Mouse (Mus musculus): ENCODE measurements around the gene Pcp4l1. TPM values are rescaled to one million over a fixed set of nuclear protein-coding genes. Genes with fewer than 3 reads are reported as not detected.

Gene Pcp4l1
- total RNA-seq, 2 experiments from 2014 or later = 9.0 to 11.3 TPM

DNA sequence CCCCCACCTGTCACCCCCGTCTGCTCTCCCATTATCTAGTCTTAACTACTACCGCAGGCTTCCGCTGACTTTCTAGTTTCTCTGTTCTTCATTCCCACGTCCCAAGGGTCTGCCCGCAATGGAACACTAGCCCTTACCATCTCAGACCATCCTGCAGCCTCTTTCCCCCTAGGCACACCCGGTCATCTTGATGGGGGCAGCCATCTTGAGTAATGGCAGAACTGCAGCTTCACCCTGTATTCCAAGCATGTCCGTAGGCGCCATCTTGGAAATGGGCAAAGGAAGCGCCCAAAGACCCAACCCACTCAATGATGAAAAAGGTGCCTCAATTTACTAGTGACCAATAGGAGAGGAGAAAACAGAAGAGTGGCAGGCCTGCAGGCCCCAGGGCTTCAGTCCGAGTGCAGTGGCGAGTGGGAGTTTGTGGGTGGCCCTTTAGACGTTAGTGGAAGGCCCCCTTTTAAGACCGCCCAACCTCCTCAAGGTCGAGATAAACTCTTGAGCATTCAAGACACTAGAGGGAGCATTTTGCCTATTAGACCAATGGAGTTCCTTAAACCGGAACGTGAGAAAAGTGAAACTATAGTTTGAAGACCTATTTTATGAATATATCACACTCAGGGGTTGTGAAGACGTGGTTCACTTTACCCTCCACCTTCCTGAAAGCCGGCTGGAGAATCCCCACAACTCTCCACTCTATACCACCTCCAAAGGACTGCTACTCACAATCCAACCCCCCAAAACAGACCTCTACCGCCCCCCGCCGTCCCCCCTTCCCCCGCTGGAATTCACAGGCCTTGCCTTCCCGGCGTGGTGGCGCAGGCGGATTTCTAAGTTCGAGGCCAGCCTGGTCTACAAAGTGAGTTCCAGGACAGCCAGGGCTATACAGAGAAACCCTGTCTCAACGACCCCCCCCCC lies 26.4 kb upstream of the Pcp4l1 start, which contains the start of gene Tomm40l:
Gene Tomm40l (minus strand): TSS at position 277 of the 918 bp plus-strand sequence.
- intact Hi-C loops (cut with DNase I) = no loop called here
- peak; percentile 92 for DNase-seq

GRCm38 (mm10) chr1:171221281-171222193 lies 25.5 kb upstream of the Pcp4l1 start:
- DNase-seq = peak; percentile 21
- intact Hi-C loops (cut with DNase I) = loop anchor here (2.0 kb wide), 1 partner anchor 101 kb away; no protein-coding TSS in a partner anchor

DNA sequence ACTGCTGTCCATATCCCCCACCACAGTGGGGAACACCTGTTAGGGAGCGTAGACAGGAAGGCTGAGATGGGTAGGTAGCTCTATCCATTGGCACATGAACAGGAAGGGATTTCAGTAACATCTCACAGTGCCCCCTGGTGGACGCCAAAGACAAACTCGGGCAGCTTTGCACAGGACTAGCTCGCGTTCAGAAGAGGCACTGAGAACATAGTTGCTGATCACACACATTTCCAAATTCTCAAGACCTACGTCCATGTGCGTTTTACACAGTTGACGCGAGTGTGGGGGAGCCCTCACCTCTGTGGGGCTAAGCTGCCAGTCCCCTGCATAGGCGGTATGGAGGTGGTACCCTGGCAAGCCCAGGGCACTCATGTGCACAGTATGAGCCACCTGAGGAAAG lies 24.8 kb upstream of the Pcp4l1 start:
- intact Hi-C loops (cut with DNase I) = loop anchor here (2.0 kb wide), 1 partner anchor 100 kb away; no protein-coding TSS in a partner anchor
- peak; percentile 87 for DNase-seq

- no peak for DNase-seq
- intact Hi-C loops (cut with DNase I) = loop anchor here (10.0 kb wide), 1 partner anchor 52 kb away; no protein-coding TSS in a partner anchor
Observed at GRCm38 (mm10) chr1:171216241-171216955, 20.3 kb upstream of the Pcp4l1 start.

- DNase-seq = no peak
- intact Hi-C loops (cut with DNase I) = loop anchor here (10.0 kb wide), 1 partner anchor 49 kb away; no protein-coding TSS in a partner anchor
Observed at GRCm38 (mm10) chr1:171213801-171214496, 17.9 kb upstream of the Pcp4l1 start, which contains the start of gene Nr1i3. Gene Nr1i3 (plus strand): TSS chr1:171213970.

DNA sequence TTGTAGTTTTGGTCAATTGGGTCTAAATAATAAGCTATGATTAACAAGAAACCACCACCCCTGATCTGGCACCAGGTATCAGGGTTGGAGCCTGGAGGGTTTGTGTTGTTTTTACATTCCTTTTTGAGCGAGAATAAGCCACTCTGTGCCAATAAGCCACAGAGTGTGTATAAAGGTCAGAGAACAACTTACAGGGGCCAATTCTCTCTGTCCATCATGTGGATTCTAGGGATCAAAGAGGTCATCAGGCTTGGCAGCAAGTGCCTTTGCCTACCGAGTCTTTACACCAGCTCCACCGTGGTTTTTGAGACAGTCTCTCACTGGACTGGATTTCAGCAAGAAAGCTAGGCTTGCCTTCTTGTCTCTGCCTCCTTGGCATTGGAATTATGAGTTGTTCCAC lies 16.8 kb upstream of the Pcp4l1 start:
- no peak for DNase-seq
- intact Hi-C loops (cut with DNase I) = loop anchor here (10.0 kb wide), 1 partner anchor 48 kb away; no protein-coding TSS in a partner anchor

DNA sequence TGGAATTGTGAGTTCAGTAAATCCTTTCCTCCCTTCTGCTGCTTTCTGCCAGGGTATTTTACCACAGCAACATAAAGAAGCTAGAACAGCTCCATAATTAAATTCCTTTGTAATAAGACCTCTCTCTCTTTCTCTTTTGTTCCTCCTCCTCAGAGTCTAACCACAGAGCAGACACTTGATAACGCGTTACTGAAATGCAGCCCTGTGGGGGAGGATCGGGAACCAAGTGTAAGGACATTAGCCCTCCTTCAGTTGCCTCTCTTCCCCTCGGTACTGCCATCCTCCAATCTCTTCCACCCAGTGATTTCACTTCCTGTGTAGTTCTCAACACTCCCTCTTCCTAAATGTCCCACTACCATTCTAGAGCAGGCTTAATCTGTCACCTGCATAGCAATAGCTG lies 13.3 kb upstream of the Pcp4l1 start:
- intact Hi-C loops (cut with DNase I) = no loop called here
- DNase-seq = no peak

- intact Hi-C loops (cut with DNase I) = no loop called here
- DNase-seq = no peak
Observed at GRCm38 (mm10) chr1:171205704-171206493, 9.8 kb upstream of the Pcp4l1 start.

GRCm38 (mm10) chr1:171204249-171204644 lies 8.2 kb upstream of the Pcp4l1 start:
- intact Hi-C loops (cut with DNase I) = no loop called here
- no peak for DNase-seq

GRCm38 (mm10) chr1:171203471-171204248 lies 7.6 kb upstream of the Pcp4l1 start:
- DNase-seq = no peak
- intact Hi-C loops (cut with DNase I) = no loop called here

DNA sequence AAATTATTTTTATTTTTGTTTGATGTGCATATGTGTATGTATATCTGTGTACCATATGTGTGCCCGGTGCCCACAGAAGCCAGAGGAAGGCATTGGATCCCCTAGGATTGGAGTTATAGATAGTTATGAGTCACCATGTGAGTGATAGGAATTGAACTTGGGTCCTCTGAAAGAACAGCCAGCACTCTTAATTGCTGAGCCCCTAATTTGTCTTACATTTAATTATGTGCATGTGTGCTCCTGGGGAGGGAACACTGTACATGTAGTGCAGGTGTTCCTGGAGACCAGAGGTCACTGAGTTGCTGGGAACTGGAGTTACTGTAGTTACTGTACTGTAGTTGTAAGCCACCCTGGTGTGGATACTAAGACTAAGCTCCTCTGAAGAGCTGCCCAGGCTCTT lies 4.7 kb upstream of the Pcp4l1 start:
- intact Hi-C loops (cut with DNase I) = no loop called here
- DNase-seq = no peak

- intact Hi-C loops (cut with DNase I) = no loop called here
- no peak for DNase-seq
Observed at GRCm38 (mm10) chr1:171199532-171199931, 3.5 kb upstream of the Pcp4l1 start.

DNA sequence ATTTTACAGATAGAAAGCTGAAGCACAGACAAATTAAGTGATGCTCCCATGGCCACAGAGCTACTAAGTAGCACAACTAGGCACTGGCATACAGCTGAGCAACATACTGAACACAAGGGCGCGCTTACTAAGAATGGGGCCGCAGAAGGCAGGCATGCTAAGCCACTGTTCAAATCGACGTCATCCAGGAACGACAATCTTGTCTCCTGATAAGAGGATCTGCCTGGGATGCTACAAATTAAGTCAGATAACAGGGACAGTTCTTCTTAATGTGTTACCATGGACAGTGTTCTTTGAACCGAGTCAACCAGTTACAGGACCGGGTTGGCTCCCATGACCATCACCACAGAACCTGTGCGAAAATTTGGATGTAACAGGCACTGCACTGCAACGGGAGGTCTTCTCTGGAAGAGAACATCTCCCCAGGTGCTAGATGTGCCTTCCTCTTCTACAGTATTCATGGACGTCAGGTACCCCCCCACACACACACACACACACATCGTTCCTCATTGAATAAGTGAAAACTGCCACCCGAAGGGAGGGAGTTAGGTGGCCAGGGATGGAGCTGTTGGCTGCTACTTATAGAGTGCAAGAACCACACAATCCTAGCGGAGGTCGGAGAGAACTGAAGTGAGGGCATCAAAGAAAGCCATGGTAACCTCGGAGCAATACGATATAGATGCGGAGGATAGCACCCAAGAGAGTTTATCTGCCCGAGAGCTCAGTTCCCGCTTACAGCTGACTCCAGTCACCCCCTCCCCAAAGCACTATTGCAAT lies 834 bp downstream of the Pcp4l1 start:
- intact Hi-C loops (cut with DNase I) = no loop called here
- DNase-seq = no peak

DNA sequence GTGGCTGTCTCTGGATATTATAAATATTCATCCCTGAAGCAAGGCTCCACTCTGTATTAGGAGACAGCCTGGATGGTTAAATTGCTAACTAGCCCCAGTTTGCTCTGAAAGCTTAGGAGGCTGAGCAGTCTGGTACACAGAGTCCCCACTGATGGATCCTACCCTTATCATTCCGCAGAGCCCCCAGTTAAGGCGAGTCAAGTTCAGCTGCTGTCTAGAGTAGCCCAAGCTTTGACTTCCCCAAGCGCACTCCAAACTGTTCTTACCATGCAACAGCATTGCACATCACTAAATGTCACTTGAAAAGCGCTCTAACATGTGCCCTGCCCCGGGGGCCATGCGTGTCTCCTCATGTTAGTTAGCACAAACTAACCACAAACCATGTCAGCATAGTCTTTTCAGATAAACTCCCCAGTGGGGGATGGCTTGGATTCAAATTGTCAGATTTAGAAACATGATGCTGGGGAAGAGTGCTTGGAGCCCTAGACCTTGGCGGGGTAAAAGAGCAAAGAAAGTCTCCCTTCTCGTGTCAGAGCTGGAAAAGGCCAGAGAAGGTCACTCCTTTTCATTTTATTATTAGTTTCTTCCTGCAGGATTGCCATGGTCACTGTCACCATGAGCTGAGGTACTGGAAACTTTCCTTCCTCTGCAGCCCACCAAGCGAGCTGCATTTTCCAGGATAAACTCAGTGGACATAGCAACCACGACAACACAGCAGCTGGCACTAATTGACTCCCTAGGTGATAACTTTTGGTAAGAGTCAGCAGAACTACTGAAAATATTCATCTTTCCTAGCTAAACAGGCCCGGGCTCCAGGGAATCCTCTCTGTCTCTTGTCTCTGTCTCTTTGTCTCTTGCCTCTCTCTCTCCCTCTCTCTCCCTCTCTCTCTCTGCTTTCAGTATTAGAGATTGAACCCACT lies 1.9 kb downstream of the Pcp4l1 start:
- intact Hi-C loops (cut with DNase I) = no loop called here
- no peak for DNase-seq

DNA sequence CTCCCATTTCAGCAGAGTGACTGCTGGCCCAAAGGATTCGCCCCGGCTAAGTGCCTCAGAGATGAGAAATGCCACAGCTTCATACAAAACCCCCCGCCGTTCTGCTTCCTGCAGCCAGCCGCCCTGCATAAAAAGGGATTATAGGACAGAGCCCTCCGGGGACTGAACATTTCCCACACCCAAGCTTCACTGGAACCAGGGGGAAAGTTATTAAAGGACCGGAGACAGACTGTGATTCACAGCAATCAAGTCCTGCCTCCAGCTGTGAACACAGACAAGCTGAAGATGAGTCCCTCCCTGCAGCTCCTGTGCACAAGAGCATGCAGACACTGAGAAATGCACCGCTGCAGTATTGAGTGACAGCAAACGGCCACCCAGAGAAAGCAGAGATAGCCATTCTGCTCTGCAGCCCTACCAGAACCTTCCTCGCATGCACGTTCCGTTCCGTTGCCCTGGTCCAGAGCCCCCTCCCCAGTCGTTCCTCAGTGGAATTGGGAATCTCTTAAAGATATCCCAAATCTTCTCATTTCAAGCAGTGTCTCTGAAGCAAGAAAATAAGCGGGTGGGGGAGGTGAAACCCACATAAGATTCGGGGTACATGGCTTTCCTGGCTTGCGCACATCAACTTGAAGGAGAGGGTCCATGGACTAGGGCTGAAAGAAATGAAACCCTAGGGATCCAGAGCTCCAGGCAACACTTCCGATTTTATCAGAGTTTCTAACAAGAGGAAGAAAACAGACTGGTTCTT lies 2.8 kb downstream of the Pcp4l1 start:
- DNase-seq = no peak
- intact Hi-C loops (cut with DNase I) = no loop called here

DNA sequence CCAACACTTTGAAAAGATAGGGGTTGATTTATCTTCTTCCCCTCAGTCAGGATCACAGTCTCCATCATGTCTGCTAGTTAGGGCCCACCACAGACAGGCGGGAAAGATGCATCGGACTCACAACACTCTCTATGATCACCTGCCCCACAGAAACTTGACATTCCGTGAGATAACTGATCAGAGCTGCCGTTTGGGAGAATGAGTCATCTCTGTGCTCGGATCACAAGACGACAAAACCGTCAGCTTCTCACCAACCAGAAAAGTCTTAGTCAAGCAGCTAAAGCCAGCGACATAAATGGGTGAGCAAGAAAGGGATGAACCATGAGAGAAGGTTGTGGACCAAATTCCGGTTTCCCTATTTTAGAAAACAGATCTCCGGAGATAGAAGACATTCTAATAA lies 3.8 kb downstream of the Pcp4l1 start:
- intact Hi-C loops (cut with DNase I) = no loop called here
- no peak for DNase-seq

All from left cerebral cortex, postnatal 4 days (tissue).